Mouse (Mus musculus): ENCODE results near the gene Tspan1. TPM values are rescaled to one million over a fixed set of nuclear protein-coding genes. Genes with fewer than 3 reads are reported as not detected.

Gene Tspan1
- polyA plus RNA-seq, 1 experiment from 2014 or later, result 0.27 TPM

- no peak overlapping the region for H3K4me3 ChIP-seq (replicated peaks)
These were observed 2.4 kb downstream of the Tspan1 start for GRCm38 (mm10) chr4:116164759-116165554.

DNA sequence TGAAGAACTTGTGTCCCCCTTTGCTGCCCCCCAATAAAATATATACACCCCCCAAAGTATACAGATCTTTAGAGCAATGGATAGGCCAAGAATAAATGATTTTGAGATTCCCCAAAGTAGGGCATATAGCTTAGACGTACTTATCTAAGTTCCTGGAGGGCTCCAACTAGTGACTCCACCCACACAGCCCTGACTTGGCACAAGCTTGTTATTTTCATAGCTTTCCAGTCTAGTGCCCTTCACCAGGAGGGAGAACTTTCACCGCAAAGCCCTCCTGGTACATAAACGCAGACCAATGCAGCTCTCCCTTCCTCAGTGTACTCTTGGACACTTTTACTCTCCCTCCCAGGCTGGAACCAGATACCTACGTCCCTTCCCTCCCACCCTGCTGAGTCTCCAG lies 5.3 kb downstream of the Tspan1 start:
- ATAC-seq (ENCODE audit: low FRiP score), result no peak
- Histone ChIP-seq H3K9ac (replicated peaks) (no peak overlapping the region), H3K4me3 (replicated peaks) (no peak overlapping the region), H3K27me3 (replicated peaks) (no peaks in the 10 kb centered on the region), H3K27ac (replicated peaks) (no peak overlapping the region), H3K4me2 (no peak overlapping the region), H3K36me3 (peaks cover 37% of the 10 kb centered on the region), H3K4me1 (no peaks in the 10 kb centered on the region), H3K9me3 (replicated peaks) (no peaks in the 10 kb centered on the region)
- 85% methylated on average over 4 of the region's 4 CpGs for WGBS

More at GRCm38 (mm10) chr4:116164759-116165554, 2.4 kb downstream of the Tspan1 start:
- Histone ChIP-seq H3K27ac (replicated peaks) (no peak overlapping the region), H3K9ac (replicated peaks) (no peak overlapping the region), H3K27me3 (replicated peaks) (no peaks in the 10 kb centered on the region), H3K4me1 (no peaks in the 10 kb centered on the region), H3K36me3 (peaks cover 12% of the 10 kb centered on the region), H3K4me2 (no peak overlapping the region), H3K9me3 (replicated peaks) (no peaks in the 10 kb centered on the region)
- ATAC-seq (ENCODE audit: low FRiP score), result no peak
- 84% methylated on average over 2 of the region's 2 CpGs for WGBS

- Histone ChIP-seq H3K27me3 (replicated peaks) (no peaks in the 10 kb centered on the region), H3K9me3 (replicated peaks) (no peaks in the 10 kb centered on the region), H3K27ac (replicated peaks) (no peak overlapping the region), H3K36me3 (peaks cover 50% of the 10 kb centered on the region), H3K4me3 (replicated peaks) (no peak overlapping the region), H3K4me2 (no peak overlapping the region), H3K9ac (replicated peaks) (no peak overlapping the region), H3K4me1 (no peaks in the 10 kb centered on the region)
- 85% methylated on average over 3 of the region's 3 CpGs for WGBS
- no peak for ATAC-seq (ENCODE audit: low FRiP score)
These were observed 6.6 kb downstream of the Tspan1 start for GRCm38 (mm10) chr4:116160769-116161168.

- Histone ChIP-seq H3K27me3 (replicated peaks) (no peaks in the 10 kb centered on the region), H3K9ac (replicated peaks) (no peak overlapping the region), H3K27ac (replicated peaks) (no peak overlapping the region), H3K36me3 (peaks cover 59% of the 10 kb centered on the region), H3K4me3 (replicated peaks) (no peak overlapping the region), H3K9me3 (replicated peaks) (no peaks in the 10 kb centered on the region), H3K4me1 (no peaks in the 10 kb centered on the region), H3K4me2 (no peak overlapping the region)
- 0 out of 2 replicates have a peak, but pooled peaks have one; percentile 31 for ATAC-seq (ENCODE audit: low FRiP score)
- 71% methylated on average over 3 of the region's 3 CpGs for WGBS
These were observed 7.5 kb downstream of the Tspan1 start for GRCm38 (mm10) chr4:116159912-116160311.

DNA sequence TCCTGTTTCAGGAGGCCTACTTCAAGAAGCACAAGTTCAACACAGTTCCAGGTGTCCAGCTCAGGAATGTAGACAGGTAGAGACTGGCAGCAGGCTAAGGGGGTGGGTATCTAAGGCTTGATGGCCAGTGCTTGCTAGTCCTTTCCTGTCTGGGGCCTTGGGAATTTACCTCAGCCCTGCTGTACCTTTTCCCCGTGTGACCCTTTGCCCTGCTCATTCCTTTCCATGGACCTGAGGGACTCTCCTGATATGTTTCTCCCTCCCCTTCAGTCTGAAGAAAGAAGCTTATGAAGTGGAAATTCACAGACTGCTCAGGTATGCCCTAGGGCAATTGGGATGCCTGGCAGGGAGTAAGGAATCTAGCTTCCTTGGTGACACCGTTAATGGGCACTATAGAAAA lies 9.5 kb downstream of the Tspan1 start:
- no peak for ATAC-seq (ENCODE audit: low FRiP score)
- no peaks in the 10 kb centered on the region for H3K4me1 ChIP-seq
- H3K9me3 ChIP-seq (replicated peaks), result no peaks in the 10 kb centered on the region
- H3K27me3 ChIP-seq (replicated peaks), result no peaks in the 10 kb centered on the region
- 92% methylated on average over 2 of the region's 2 CpGs for WGBS
- H3K36me3 ChIP-seq, result peaks cover 79% of the 10 kb centered on the region
- H3K9ac ChIP-seq (replicated peaks), result no peak overlapping the region
- H3K4me2 ChIP-seq, result no peak overlapping the region
- no peak overlapping the region for H3K4me3 ChIP-seq (replicated peaks)
- H3K27ac ChIP-seq (replicated peaks), result no peak overlapping the region

GRCm38 (mm10) chr4:116152702-116153101 lies 14.7 kb downstream of the Tspan1 start:
- Histone ChIP-seq H3K36me3 (peaks cover 57% of the 10 kb centered on the region), H3K9ac (replicated peaks) (no peak overlapping the region), H3K27ac (replicated peaks) (no peak overlapping the region), H3K4me2 (no peak overlapping the region), H3K27me3 (replicated peaks) (no peaks in the 10 kb centered on the region), H3K4me1 (peaks cover 21% of the 10 kb centered on the region), H3K9me3 (replicated peaks) (no peaks in the 10 kb centered on the region), H3K4me3 (replicated peaks) (no peak overlapping the region)
- no peak for ATAC-seq (ENCODE audit: low FRiP score)
- WGBS, result 93% methylated on average over 15 of the region's 15 CpGs

DNA sequence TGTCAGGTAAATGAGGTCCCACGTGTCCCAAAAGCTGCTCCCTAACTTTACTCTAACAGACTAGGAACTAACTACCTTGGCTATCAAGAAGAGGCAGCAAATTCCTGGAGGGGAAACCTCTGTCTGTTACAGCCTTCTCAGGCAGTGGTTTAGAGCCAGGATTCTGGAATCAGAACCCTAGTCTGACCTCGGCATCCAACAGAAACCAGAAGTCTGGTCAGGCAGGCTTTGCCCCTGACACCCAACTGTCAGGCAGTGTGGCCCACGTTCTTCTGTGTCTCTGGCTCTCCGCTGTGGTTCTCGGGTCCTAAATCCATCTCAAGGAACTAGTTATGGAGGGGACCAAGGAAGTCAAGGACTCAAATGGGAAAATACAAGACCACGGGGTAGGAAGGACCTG lies 16.2 kb downstream of the Tspan1 start, which contains the start of gene Lurap1:
Lurap1 (minus strand) TSS at position 101 of the 400 bp plus-strand sequence.
- peak within 1 kb of the TSS; percentile 68 for H3K4me3 ChIP-seq (replicated peaks)
- no peaks in the 10 kb centered on the region for H3K9me3 ChIP-seq (replicated peaks)
- H3K27ac ChIP-seq (replicated peaks), result peak within 1 kb of the TSS; percentile 86
- peak within 1 kb of the TSS; percentile 87 for H3K9ac ChIP-seq (replicated peaks)
- H3K27me3 ChIP-seq (replicated peaks), result no peaks in the 10 kb centered on the region
- H3K4me1 ChIP-seq, result peaks cover 21% of the 10 kb centered on the region
- no peak for ATAC-seq (ENCODE audit: low FRiP score)
- H3K36me3 ChIP-seq, result peaks cover 43% of the 10 kb centered on the region
- H3K4me2 ChIP-seq, result peak within 1 kb of the TSS; percentile 64
- 84% methylated on average over 6 of the region's 6 CpGs for WGBS

DNA sequence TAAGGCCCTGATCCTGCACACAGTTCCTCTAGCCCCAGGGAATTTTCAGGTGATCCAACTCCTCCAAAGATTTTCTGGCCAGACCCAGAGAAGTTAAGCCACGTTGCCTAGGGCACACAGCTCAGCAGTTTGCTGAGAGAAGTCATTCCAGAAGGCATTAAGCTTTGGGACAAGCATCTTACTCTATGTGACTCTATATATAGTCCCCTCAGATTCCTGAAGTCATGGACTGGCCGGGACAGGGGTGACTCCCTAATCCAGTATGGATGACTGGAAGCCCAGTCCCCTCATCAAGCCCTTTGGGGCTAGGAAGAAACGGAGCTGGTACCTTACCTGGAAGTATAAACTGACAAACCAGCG lies 16.6 kb downstream of the Tspan1 start:
- Histone ChIP-seq H3K27ac (replicated peaks) (peak overlapping the region; percentile 86), H3K9me3 (replicated peaks) (no peaks in the 10 kb centered on the region), H3K36me3 (peaks cover 39% of the 10 kb centered on the region), H3K4me1 (peaks cover 21% of the 10 kb centered on the region), H3K4me2 (peak overlapping the region; percentile 64), H3K9ac (replicated peaks) (peak overlapping the region; percentile 87), H3K4me3 (replicated peaks) (peak overlapping the region; percentile 68), H3K27me3 (replicated peaks) (no peaks in the 10 kb centered on the region)
- WGBS, result 27% methylated on average over 4 of the region's 4 CpGs
- peak; percentile 4; the same call in 1 of the 2 replicates for ATAC-seq (ENCODE audit: low FRiP score)

DNA sequence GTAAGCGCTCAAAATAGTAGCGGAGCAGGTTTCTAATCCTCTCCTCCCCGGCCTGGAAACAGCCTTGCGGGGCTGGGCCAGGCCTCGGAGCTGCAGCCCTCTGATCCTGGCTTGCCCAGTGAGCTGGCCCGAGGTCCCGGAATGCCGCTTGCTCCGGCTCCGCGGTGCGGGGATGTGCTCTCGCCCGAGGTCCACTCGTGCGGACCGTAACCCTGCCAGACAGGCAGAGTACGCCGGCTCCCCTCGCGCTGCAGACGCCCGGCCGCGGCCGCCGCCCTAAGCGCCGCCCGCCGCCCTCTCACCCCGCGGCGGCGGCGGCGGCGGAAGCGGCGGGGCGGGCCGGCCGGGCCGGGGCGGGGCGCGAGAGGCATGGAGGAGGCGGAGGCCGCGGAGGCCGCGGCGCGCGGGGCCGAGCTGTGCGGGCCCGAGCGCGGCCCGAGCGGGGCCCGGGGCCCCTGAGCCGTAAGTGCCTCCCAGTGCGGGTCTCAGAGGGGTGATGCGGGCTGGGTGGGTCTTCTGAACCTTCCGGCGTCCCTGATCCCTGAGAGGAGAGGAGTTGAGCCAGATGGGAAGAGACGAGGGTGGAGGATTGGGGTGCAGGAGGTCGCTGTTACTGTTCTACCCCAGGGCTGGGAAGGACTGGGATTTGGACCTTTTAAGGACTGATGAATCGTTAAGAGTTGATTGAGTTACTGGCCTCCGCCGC lies 17.1 kb downstream of the Tspan1 start:
- Histone ChIP-seq H3K27me3 (replicated peaks) (no peaks in the 10 kb centered on the region), H3K36me3 (peaks cover 33% of the 10 kb centered on the region), H3K9ac (replicated peaks) (peak overlapping the region; percentile 87), H3K4me1 (peaks cover 21% of the 10 kb centered on the region), H3K27ac (replicated peaks) (peak overlapping the region; percentile 86), H3K4me3 (replicated peaks) (peak overlapping the region; percentile 68), H3K9me3 (replicated peaks) (no peaks in the 10 kb centered on the region), H3K4me2 (peak overlapping the region; percentile 64)
- ATAC-seq (ENCODE audit: low FRiP score), result peak; percentile 94
- WGBS, result under 1% methylated on average over 64 of the region's 73 CpGs

DNA sequence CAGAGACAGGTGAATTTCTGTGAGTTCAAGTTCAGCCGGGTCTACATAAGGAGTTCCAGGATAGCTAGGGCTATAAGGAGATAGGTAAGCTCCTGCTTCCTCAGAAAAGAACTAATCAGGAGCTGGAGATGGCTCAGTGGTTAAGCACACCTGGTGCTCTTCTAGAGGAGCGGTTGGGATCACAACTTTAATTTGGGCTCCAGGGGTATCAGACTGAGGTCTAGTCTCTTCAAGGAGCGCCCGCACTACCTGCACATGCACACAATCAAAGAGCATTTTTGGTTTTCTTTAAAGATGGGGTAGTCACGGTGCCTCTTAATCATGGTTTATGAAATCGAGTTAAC lies 17.6 kb downstream of the Tspan1 start:
- Histone ChIP-seq H3K4me2 (peak overlapping the region; percentile 64), H3K36me3 (peaks cover 28% of the 10 kb centered on the region), H3K4me1 (peaks cover 22% of the 10 kb centered on the region), H3K4me3 (replicated peaks) (peak overlapping the region; percentile 68), H3K27me3 (replicated peaks) (no peaks in the 10 kb centered on the region), H3K27ac (replicated peaks) (peak overlapping the region; percentile 86), H3K9me3 (replicated peaks) (no peaks in the 10 kb centered on the region), H3K9ac (replicated peaks) (peak overlapping the region; percentile 87)
- peak; percentile 25; the same call in 1 of the 2 replicates for ATAC-seq (ENCODE audit: low FRiP score)
- WGBS, result 23% methylated on average over 6 of the region's 6 CpGs

GRCm38 (mm10) chr4:116143891-116144717 lies 23.3 kb downstream of the Tspan1 start:
- no peaks in the 10 kb centered on the region for H3K9me3 ChIP-seq (replicated peaks)
- no peak overlapping the region for H3K27ac ChIP-seq (replicated peaks)
- H3K9ac ChIP-seq (replicated peaks), result peak overlapping the region; percentile 61
- peaks cover 21% of the 10 kb centered on the region for H3K4me1 ChIP-seq
- ATAC-seq (ENCODE audit: low FRiP score), result peak; percentile 71
- no peaks in the 10 kb centered on the region; the same call in 1 of the 2 replicates for H3K27me3 ChIP-seq (replicated peaks)
- no peaks in the 10 kb centered on the region for H3K36me3 ChIP-seq
- peak overlapping the region; percentile 66 for H3K4me3 ChIP-seq (replicated peaks)
- H3K4me2 ChIP-seq, result peak overlapping the region; percentile 98
- WGBS, result under 1% methylated on average over 47 of the region's 47 CpGs

Data from neural tube, embryonic 15.5 days (tissue).